Mouse (Mus musculus): Measurements from ENCODE around the gene Prr15. TPM values are rescaled to one million over a fixed set of nuclear protein-coding genes. Genes with fewer than 3 reads are reported as not detected.

The Prr15 gene
- total RNA-seq (2014; rRNA removed): 3.3 and 4.8 TPM in 2 replicates
- 2.6 and 3.8 TPM in 2 replicates for polyA plus RNA-seq (2015; fragmentation: Nextera tagmentation; extraction: Ambion mirVana)

DNA sequence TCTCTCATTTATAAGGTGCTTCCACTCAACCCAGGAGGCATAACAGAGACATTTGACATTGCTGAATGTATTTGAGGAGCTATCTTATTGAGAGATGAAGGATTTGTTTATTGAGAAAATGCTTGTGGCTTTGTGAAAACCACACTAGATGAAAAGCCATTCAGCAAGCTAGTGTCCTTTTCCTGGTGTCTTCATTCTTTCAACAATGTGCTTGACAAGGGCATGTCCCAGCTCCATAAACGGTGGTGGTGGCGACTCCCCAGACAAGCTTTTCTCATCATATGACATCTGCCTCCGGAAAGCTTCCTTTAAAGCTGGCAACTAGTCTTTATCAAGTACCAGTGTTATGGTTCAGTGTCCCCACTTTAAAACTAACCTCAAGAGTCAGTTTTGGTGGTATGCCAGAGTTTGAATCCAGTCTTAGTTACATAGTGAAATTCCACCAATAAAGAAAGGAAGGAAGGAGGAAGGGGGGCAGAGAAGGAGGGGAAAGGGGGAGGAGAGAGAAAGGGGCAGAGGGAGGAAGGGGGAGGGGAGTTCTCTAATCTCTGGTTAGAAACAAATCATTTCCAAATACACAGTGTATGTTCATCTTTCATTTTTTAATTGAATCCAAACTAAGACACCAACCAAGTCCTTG lies at the start of gene Prr15:
Gene Prr15 (plus strand): TSS at position 590 of the 640 bp plus-strand sequence.
- H3K9ac ChIP-seq: peak within 1 kb of the TSS; percentile 49
- TF ChIP-seq CTCF (IDR thresholded peaks at IDR 0.05; ENCODE audit: low read depth): no peak
- no peaks in the 10 kb centered on the region for H3K9me3 ChIP-seq (ENCODE audit: low read length)
- peak within 1 kb of the TSS; percentile 93 for H3K4me2 ChIP-seq (ENCODE audit: low read depth)
- DNase-seq (no peak), ATAC-seq (no peak)
- no peaks in the 10 kb centered on the region for H3K36me3 ChIP-seq (ENCODE audit: insufficient read depth)
- H3K27ac ChIP-seq (ENCODE audit: low read depth, low read length): no peak within 1 kb of the TSS
- WGBS: 72% methylated on average over 3 of the region's 3 CpGs
- H3K4me1 ChIP-seq (ENCODE audit: insufficient read depth): peaks cover 4% of the 10 kb centered on the region; the same call in 1 of the 2 replicates
- peaks cover 15% of the 10 kb centered on the region; the same call in 1 of the 2 replicates for H3K27me3 ChIP-seq (ENCODE audit: insufficient read depth, low read length)
- peak within 1 kb of the TSS; percentile 47 for H3K4me3 ChIP-seq (ENCODE audit: low read depth, low read length)

DNA sequence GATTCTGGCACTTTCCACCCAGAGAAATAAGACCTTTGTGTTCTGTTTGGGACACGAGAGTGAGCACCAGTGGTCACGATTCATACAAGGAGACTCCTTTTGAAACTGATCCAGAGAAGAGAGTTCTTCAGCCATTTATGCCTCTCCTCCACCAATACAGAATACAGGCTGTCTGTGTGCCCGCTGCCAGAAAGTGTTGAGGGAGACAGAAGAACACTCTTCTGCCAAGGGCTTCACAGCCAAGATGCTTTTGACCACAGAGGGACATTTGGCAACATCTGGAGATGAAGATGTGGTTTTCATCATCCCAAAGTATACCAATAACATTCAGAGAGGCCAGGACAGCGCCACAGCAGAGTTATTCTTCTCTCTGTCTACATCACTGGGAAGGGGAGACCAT lies 48.4 kb upstream of the Prr15 start:
- 73% methylated on average over 4 of the region's 4 CpGs for WGBS
- Histone ChIP-seq H3K36me3 (ENCODE audit: insufficient read depth) (no peaks in the 10 kb centered on the region; the same call in 1 of the 2 replicates), H3K27ac (ENCODE audit: low read depth, low read length) (no peak overlapping the region), H3K9me3 (ENCODE audit: low read length) (no peaks in the 10 kb centered on the region), H3K4me3 (ENCODE audit: low read depth, low read length) (no peak overlapping the region), H3K27me3 (ENCODE audit: insufficient read depth, low read length) (no peaks in the 10 kb centered on the region), H3K4me1 (ENCODE audit: insufficient read depth) (0 out of 2 replicates have a peak, but pooled peaks cover 6% of the 10 kb centered on the region), H3K9ac (no peak overlapping the region), H3K4me2 (ENCODE audit: low read depth) (no peak overlapping the region)
- DNase-seq (no peak), ATAC-seq (no peak)
- no peak for TF ChIP-seq CTCF (IDR thresholded peaks at IDR 0.05; ENCODE audit: low read depth)

DNA sequence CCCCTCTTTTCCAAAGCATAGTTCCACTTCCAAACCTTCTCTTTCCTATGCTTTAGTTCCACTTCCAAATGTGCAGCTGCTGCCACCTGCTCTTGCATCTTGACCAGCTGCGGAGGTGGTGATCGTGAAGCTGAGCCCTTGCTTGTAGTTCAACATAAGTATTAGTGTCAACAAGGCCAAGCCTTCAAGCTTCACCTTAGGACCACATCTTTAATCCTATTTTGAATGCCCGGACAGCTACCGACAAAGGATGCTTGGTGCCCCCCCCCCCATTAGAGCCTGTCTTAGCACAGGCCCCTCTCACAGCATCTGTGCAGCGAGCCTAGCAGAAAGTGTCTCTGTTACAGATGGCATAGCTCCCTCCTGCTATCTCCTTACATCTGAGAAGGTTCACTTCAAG lies 47.8 kb upstream of the Prr15 start:
- Histone ChIP-seq H3K4me3 (ENCODE audit: low read depth, low read length) (no peak overlapping the region), H3K27me3 (ENCODE audit: insufficient read depth, low read length) (no peaks in the 10 kb centered on the region), H3K4me1 (ENCODE audit: insufficient read depth) (0 out of 2 replicates have a peak, but pooled peaks cover 6% of the 10 kb centered on the region), H3K27ac (ENCODE audit: low read depth, low read length) (no peak overlapping the region), H3K9me3 (ENCODE audit: low read length) (no peaks in the 10 kb centered on the region), H3K9ac (no peak overlapping the region), H3K36me3 (ENCODE audit: insufficient read depth) (no peaks in the 10 kb centered on the region; the same call in 1 of the 2 replicates), H3K4me2 (ENCODE audit: low read depth) (no peak overlapping the region)
- DNase-seq: no peak
- WGBS: 27% methylated on average over 5 of the region's 5 CpGs
- no peak for ATAC-seq
- no peak for TF ChIP-seq CTCF (IDR thresholded peaks at IDR 0.05; ENCODE audit: low read depth)

DNA sequence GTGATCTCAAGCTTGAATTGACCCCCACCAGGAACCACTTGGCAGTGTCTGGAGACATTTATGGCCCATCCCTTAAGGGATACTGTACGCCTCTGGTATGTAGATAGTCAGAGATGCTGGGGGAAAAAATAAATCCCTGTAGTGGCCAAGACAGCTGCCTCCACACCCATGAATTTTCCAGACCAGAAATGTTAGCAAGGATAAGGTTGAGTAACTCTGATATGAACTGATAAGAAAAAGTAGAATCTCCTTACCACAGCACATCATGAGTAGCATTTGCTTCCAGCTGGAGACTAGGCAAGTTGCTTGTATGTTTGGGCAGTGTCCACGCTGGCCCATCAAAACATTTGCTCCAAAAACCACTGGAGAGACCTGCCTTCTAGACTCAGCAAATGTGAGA lies 47.0 kb upstream of the Prr15 start:
- H3K4me2 ChIP-seq (ENCODE audit: low read depth): no peak overlapping the region
- no peak overlapping the region for H3K27ac ChIP-seq (ENCODE audit: low read depth, low read length)
- H3K27me3 ChIP-seq (ENCODE audit: insufficient read depth, low read length): no peaks in the 10 kb centered on the region
- TF ChIP-seq CTCF (IDR thresholded peaks at IDR 0.05; ENCODE audit: low read depth): no peak
- DNase-seq (no peak), ATAC-seq (no peak)
- no peak overlapping the region for H3K9ac ChIP-seq
- 92% methylated on average over 2 of the region's 2 CpGs for WGBS
- H3K9me3 ChIP-seq (ENCODE audit: low read length): no peaks in the 10 kb centered on the region
- H3K4me3 ChIP-seq (ENCODE audit: low read depth, low read length): no peak overlapping the region
- H3K4me1 ChIP-seq (ENCODE audit: insufficient read depth): 0 out of 2 replicates have a peak, but pooled peaks cover 6% of the 10 kb centered on the region
- H3K36me3 ChIP-seq (ENCODE audit: insufficient read depth): no peaks in the 10 kb centered on the region

DNA sequence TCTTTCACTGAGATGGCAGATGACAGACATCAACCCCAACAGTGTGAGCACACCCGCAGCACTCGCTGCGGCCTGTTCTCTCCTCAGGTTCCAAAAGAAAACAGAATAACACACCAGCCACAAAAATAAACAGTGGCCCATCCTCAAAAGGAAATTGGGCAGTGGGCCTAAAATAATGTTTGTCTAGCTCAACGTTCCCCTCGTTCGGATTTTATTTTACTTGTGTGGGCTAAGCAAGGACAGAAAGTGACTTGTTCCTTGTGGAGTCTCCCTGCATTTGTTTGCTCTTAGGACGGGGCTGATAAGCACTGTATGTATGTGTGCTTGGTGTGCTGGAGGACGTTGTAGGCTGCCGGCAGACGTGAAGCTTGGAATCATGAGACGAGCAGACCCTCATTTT lies 46.2 kb upstream of the Prr15 start:
- no peak overlapping the region for H3K9ac ChIP-seq
- H3K4me2 ChIP-seq (ENCODE audit: low read depth): no peak overlapping the region
- 74% methylated on average over 11 of the region's 11 CpGs for WGBS

GRCm38 (mm10) chr6:54280248-54280647 lies 45.4 kb upstream of the Prr15 start:
- H3K4me2 ChIP-seq (ENCODE audit: low read depth): no peak overlapping the region

More for the DNA sequence above, 46.2 kb upstream of the Prr15 start:
- Histone ChIP-seq H3K4me1 (ENCODE audit: insufficient read depth) (0 out of 2 replicates have a peak, but pooled peaks cover 6% of the 10 kb centered on the region), H3K36me3 (ENCODE audit: insufficient read depth) (no peaks in the 10 kb centered on the region), H3K27ac (ENCODE audit: low read depth, low read length) (no peak overlapping the region), H3K4me3 (ENCODE audit: low read depth, low read length) (no peak overlapping the region), H3K27me3 (ENCODE audit: insufficient read depth, low read length) (no peaks in the 10 kb centered on the region), H3K9me3 (ENCODE audit: low read length) (no peaks in the 10 kb centered on the region)
- TF ChIP-seq CTCF (IDR thresholded peaks at IDR 0.05; ENCODE audit: low read depth): no peak
- no peak for ATAC-seq
- DNase-seq: no peak

DNA sequence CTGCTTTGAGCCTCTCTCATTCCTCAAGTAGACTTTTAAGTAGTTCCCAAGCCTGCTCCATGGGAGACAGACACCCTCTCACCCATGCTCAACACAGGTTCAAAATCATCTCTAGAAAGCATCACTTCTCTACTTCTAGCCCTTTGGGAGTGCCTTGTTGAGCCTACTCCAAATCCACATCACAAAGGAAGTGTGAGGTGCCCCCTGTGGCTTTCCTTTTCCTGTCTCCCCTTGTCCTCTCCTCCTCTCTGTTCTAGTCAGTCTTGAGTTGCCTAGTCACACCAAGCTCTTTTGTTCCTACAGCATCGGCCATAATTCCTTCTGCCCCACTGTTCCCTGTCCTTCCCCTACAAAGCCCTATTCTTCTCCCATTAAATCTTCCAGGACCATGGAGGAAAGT lies 42.3 kb upstream of the Prr15 start:
- no peak for DNase-seq
- H3K9ac ChIP-seq: no peak overlapping the region
- WGBS: 22% methylated on average over 1 of the region's 1 CpGs
- H3K4me3 ChIP-seq (ENCODE audit: low read depth, low read length): no peak overlapping the region
- no peaks in the 10 kb centered on the region for H3K36me3 ChIP-seq (ENCODE audit: insufficient read depth)
- ATAC-seq: no peak
- no peak overlapping the region for H3K4me2 ChIP-seq (ENCODE audit: low read depth)
- no peak overlapping the region for H3K27ac ChIP-seq (ENCODE audit: low read depth, low read length)
- no peaks in the 10 kb centered on the region for H3K4me1 ChIP-seq (ENCODE audit: insufficient read depth)
- no peaks in the 10 kb centered on the region for H3K27me3 ChIP-seq (ENCODE audit: insufficient read depth, low read length)
- no peaks in the 10 kb centered on the region for H3K9me3 ChIP-seq (ENCODE audit: low read length)
- no peak for TF ChIP-seq CTCF (IDR thresholded peaks at IDR 0.05; ENCODE audit: low read depth)

More at GRCm38 (mm10) chr6:54280248-54280647, 45.4 kb upstream of the Prr15 start:
- 70% methylated on average over 6 of the region's 6 CpGs for WGBS
- H3K4me1 ChIP-seq (ENCODE audit: insufficient read depth): 0 out of 2 replicates have a peak, but pooled peaks cover 6% of the 10 kb centered on the region
- no peaks in the 10 kb centered on the region for H3K27me3 ChIP-seq (ENCODE audit: insufficient read depth, low read length)
- no peaks in the 10 kb centered on the region for H3K9me3 ChIP-seq (ENCODE audit: low read length)
- no peak overlapping the region for H3K9ac ChIP-seq
- no peak overlapping the region for H3K4me3 ChIP-seq (ENCODE audit: low read depth, low read length)
- DNase-seq: no peak
- no peak for ATAC-seq
- H3K27ac ChIP-seq (ENCODE audit: low read depth, low read length): no peak overlapping the region
- H3K36me3 ChIP-seq (ENCODE audit: insufficient read depth): no peaks in the 10 kb centered on the region
- TF ChIP-seq CTCF (IDR thresholded peaks at IDR 0.05; ENCODE audit: low read depth): no peak

Measured in forebrain, postnatal 0 days (tissue).